Mouse (Mus musculus): ENCODE results near the gene Slc39a5.
A peak's percentile ranks its signal among the peaks of the same experiment; 100 is the strongest.

Gene Slc39a5

DNA sequence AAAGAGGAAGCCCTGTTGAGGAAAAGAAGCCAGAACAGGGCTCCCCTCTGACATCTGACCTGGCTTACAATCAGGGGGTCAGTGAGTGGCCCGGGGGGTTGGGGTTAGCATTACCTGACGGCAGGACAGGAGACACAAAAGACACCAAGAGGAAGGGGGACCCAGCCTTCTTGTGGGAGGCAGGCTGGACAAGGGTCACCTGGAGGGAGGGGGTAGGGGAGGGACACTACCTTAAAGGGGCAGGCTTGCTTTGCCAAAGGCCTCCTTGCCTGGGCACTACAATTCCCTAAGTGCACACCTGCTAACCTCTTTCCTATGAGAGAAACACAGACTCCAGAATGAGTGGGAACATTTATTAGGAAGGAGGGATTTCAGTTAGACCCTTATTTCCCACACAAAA, at the start of gene Slc39a5:
TSS of gene Slc39a5 (minus strand) at position 174 of the 400 bp plus-strand sequence.
- DNase-seq (ENCODE audit: low spot score) = no peak

DNA sequence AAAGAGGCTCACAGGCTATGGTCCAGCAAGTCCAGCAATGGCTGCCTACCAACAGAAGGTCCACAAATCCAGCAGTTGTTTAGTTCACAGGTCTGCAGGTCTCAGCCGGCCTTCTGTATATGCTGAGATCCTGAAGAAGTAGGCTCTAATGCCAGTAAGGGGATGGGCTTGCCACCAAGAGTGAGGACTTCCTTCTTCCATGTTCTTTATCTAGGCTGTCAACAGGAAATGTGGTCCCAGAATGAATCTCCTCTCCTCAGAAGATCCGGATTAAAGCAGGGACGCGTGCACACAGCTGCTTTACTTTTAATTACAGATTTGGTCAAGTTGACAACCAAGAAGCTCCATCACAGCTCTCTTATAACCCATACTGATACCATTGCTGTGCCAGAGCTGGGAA, 44.4 kb upstream of the Slc39a5 start:
- DNase-seq (ENCODE audit: low spot score) = no peak

DNA sequence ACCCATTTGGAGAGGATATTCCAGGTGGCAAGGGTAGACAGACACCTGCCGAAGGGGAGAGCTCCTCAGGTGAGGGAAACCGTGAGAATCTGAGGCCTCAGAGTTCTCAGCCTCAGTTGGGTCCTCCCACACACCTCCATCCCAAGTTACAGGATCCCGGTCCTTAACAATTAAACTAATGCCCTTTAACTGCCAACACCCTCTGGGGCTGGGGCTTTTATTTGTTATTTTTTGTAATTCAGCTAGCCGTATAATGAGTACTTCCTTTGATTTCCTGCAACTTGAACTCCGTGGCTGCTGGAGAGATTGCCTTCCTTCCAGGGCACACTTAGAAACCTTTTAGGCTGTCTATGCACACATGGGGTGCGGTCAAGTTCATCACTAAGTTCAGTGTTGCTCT, 43.3 kb upstream of the Slc39a5 start:
- no peak for DNase-seq (ENCODE audit: low spot score)

DNA sequence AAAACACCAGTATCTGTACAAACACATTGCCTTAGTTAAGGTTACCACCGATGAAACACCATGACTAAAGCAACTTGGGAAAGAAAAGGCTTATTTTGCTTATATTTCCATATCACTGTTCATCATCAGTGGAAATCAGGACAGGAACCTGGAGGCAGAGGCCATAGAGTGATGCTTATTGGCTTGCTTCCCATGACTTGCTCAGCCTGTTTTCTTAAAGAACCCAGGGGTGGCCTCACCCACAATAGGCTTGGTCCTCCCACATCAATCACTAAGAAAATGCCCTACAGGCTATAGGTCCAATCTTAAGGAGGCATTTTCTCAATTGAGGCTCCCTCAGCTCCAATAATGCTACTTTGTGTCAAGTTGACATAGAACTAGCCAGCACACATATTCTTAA, 41.7 kb upstream of the Slc39a5 start:
- DNase-seq (ENCODE audit: low spot score) = no peak

DNA sequence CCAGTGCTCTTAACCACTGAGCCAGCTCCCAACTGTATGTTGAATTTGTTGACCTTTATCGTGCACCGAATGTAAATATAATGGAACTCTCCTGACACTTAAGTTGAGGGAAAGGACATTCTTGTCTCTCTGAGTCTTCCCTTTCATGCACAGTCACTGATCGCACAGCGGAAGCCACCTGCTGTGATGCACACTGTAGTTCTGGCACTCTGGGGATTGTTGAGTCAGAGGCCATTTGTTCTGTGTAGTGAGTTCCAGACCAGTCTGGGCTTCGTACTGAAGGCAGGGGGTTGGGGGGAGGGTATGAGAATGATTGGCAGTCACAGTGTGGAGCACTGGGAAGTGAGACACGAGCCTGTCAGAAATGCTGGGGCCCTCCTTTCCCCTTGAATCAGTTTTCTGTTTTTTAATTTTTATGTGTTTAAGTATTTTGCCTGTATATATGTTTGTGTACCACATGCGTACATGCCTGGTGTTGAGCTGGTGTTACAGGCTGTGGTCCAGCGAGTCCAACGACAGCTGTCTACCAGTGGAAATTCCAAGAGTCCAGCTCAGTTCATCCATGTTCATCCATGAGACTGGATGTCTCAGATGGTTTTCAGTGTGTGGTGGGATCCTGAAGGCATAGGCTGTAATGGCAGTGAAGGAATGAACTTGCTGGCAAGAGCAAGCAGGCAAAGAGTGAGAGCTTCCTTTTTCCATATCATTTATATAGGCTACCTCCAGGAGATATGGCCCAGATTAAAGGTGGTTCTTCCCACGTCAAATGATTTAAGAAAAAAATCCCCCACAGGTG, 40.5 kb upstream of the Slc39a5 start:
- no peak for DNase-seq (ENCODE audit: low spot score)

DNA sequence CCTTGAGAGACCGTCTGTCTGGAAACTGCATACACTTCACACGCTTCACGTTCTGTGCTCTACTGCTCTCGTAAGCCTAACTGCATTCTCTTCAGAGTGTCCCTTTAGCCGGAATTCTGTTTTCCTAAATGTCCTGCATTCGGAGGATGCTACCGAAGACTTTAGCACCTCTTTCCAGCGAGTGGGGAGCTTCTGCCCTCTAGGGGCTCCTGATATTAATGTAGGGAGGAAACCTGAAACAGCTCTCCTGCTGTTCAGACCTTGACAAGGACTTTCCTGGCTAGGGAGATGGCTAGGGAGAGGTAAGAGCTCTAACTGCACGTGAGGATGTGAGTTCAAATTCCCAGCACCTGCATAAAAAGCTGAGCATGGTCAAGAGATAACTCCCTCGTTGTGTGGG, 39.4 kb upstream of the Slc39a5 start:
- DNase-seq (ENCODE audit: low spot score) = no peak

DNA sequence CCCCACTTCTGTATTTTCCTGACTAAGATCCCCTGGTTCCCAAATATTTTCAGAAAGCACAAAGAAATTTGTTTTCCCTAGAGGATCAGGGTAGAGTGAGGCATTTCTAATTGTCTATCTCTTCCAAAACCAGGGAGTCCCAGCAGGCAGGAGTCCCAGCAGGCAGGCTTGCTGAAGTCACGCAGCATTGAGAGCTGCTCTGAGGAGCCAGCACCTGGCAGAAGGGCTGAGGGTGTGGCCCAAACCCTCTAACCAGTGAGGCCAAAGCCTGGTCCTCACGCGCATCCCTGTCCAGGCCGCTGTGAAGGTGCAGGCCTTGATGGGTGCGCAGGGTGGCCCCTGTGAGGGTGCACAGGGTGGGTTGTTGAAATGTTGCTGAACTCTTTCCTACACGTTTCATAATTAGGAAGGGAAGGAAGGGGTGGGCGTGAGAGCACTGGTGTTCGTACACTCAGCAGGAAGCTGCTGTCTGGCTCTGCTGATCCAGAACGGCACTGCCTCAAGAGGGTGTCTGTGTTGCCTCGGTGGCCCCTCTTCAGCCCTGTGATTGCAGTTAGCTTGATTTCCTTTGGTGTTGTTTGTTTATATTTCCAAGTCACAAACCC, 37.7 kb upstream of the Slc39a5 start:
- peak; percentile 29 for DNase-seq (ENCODE audit: low spot score)

DNA sequence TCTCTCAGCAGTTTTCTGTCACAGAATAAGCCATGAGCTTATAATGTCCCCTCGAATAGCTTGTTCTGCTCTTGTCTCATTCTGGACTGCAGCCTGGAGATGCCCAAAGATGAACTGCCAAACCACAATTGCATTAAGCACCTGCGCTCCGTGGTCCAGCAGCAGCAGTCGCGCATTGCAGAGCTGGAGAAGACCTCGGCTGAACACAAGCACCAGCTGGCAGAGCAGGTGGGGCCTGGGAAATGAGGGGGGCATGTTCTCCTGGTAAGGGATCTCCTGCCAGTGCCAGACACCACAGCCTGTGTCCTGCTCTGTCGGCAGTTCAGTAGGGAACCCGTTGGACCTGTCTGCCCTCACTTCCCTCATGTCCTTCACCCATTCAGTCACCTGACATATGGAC, 35.3 kb upstream of the Slc39a5 start:
- no peak for DNase-seq (ENCODE audit: low spot score)

DNA sequence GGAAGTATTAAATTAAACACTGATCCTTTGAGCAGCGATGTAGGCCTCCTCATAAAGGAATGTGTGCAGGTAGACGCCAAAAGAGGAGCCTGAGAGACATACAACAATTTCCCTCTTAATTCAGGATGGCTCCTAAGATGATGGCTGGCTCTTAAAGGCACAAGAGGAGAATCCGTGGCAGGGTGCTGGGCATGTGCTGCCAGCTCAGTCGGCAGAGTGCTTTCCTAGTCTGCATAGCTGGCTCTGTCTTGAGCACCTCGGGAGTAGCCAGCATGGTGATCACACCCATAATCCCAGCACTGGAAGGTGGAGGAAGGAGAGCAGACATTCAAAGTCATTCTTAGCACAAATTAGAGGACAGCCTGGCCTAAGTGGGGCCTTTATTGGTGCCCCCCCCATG, 34.8 kb upstream of the Slc39a5 start:
- DNase-seq (ENCODE audit: low spot score) = no peak

DNA sequence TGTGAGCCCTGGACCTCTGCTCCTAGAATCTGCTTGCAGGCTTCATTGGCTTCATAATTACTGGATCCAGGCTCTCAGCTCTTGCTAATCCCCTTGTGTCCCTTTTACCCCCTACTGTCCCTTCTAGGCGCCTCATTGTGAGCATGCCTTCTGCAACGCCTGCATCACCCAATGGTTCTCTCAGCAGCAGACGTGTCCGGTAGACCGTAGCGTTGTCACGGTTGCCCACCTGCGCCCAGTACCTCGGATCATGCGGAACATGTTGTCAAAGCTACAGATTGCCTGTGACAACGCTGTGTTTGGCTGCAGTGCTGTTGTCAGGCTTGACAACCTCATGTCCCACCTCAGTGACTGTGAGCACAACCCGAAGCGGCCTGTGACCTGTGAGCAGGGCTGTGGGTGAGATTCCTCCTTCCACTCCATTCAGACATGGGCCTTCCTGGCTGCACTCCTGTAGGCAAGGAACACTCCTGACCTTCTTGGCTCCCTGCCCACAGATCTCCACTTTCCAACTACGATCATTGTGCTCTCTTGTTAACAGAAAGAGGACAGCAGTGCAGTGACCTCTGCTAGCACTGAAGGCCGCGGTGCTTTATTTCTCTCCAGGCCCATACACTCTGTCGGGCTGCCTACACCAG, 34.3 kb upstream of the Slc39a5 start:
- peak; percentile 26 for DNase-seq (ENCODE audit: low spot score)

DNA sequence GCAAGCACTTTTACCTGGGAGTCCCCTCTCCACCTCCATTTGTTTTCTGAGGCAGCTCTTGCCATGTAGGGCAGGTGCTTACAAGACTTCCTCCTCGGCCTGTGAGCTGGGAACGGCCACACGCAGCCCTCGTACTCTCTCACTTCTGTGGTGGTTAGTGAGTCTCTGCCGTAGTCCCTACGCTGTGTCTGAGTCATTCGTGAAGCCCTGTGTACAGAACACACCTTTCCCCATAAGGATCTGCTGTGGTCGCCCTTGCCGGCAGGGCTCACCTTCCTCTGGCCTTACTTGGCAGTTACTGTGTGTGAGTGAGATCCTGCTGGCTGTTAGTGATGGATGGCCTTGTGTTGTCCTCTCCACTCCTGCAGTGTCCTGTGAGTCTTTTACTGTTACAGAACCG, 33.7 kb upstream of the Slc39a5 start:
- peak; percentile 15 for DNase-seq (ENCODE audit: low spot score)

DNA sequence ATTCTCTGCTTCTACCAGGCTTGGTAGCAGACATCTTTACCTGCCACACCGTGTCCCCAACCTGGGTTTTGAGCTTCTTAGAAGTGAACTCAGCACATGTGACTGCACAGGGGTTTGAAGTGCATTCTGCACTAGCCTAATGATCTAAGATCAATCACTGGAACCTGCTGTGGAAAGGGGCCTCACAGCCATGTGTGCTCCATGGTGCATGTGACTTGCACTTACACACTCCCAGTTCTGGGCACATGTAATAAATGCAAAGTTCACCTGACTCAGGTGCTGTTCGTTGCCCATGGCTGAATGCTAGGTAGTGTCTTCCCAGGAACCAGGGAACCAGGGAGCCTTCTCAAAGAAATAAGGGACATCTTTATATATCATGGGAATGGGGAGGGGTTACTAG, 32.4 kb upstream of the Slc39a5 start:
- DNase-seq (ENCODE audit: low spot score) = no peak

DNA sequence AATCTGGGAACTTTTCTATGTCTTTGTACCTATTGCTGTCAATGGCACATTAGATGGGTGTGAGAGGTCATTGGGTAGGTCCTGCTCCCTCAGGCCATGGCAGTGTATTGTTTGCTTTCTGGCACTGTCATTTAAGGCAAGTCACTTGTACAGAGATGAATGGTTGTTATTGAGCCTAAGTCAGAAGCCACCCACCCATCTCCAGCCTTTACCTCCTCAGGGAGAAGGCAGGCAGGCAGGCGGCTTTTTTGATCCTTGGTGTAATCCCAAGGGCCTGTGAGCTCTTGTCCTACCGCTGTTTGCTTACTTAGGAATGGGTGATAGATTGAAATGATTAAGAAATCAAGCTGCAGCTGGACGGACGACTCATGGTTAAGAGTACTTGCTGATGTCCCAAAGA, 28.4 kb upstream of the Slc39a5 start:
- no peak for DNase-seq (ENCODE audit: low spot score)

DNA sequence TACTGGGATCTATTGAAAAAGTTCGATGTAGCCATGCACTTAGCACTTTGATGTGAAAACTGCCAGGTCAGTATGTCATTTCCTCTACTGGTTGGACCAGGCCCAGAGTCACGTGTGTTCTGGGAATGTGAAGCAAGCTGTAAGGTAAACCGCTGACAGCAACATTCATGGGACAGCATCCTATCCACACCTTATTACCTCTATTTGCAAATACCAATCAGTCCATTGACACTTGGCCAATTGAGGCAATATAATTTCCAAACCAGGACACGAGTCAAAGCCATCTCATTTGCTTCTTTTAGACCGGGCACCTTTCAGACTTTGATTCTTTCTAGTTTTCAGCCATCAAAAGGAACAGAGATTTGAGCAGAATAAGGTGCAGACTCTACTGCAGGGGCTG, 28.0 kb upstream of the Slc39a5 start:
- DNase-seq (ENCODE audit: low spot score) = no peak

DNA sequence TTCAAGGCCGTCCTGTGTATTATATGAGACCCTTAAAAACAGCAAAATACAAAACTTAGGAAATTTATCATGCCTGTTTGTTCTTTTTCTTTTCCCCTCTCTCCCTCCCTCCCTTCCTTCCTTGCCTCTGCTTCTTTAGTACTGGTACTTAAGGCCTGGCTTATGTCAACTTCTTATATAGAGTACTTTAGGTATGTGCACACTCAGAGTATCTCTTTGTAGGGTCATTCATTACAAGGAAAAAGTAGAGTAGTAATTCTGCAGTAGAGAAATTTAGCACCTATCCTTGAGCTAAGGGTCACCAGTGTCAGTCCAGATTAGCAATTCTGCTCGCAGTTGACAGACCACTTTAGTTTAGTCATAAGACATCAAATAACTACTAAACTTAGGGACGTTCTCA, 24.2 kb upstream of the Slc39a5 start:
- no peak for DNase-seq (ENCODE audit: low spot score)

DNA sequence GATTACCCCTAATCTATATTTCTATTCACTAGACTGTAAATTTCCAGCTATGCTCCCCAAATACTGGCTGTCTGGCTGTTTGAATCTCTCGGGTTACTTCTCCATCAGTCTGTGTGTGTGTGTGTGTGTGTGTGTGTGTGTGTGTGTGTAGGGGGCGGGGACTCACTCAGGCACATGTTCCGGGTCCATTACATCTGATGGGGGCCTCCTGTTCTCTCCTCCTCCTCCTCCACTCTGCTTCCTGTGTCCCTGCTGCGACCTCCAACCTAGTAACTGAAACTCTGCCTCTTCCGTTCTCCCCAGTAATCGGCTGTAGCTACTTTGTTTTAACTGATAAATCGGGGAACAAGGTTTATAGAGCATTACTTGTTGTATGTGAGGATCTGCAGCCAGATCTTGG, 23.6 kb upstream of the Slc39a5 start:
- DNase-seq (ENCODE audit: low spot score) = no peak

DNA sequence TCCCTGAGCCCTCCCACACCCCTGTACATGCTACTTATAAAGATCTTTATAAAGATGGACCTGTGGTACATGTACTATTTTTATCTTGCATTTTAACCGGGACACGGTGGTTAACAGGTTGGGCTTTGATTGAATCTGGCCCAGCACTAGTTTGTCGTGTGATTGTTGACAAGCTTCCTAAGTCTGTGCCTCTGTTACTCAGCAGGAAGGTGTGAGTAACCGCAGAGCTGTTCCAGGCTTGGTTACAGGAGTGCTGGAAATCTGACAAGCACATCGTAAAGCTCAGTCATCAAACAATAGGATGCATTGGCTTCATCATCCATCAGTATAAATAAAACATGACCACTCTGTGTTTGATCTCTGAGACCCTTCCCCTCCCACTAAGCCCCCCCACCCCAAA, 21.4 kb upstream of the Slc39a5 start:
- DNase-seq (ENCODE audit: low spot score) = no peak

DNA sequence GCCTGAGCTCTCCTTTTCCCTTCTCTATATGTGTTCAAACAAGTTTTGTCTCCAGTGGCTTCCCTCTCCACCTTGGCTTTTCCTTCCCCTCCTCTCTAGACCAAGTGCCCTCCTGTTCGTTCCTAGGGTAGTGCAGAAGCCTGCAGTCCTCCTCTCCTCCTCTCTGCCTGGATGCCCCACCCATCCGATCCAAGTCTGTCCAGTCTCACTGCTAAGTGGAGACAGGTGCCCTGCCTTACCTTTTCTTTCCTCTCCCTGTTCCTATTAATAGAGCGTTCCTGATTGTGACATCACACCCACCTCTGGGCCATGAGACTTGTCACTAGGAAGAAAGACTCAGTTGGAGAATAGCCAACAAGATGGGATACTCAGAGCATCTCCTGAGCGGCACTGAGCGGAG, 13.8 kb upstream of the Slc39a5 start:
- no peak for DNase-seq (ENCODE audit: low spot score)

DNA sequence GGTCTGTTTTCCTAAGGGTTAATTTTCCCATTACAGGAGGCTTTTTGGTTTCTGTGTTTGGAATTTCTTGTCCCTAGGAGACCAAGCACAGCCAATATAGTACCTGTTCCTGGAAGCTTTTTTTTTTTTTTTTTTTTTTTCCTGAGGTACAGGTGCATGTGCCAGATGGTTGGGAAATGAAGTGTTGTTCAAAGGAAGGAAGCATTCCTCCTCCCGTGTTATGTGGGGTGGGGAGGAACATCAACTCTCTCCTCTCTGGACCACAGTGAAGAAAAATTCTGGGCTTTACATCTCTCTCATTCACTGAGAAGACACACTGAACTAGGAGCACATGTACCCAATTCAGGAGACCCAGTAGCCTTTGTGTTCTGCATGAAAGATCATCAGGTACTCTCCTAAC, 12.0 kb upstream of the Slc39a5 start:
- no peak for DNase-seq (ENCODE audit: low spot score)

DNA sequence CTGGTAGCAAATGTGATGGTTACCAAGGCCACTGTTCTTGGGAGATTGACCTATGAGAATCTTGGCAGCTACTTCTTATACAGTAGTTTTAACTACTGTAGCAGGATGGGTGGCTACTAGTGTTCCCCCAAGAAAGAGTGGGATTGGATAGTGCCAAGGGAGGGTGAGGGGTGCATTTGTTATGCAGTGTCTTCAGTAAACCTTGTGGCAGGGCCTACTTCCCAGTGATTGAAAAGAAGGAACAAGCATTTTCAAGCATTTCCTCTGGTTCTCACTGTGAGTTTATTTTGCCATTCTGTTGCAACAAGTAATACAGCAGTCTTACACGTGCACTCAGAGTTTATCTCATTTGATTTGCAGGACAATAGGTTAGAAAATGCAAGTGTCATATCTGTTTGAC, 11.5 kb upstream of the Slc39a5 start:
- no peak for DNase-seq (ENCODE audit: low spot score)

DNA sequence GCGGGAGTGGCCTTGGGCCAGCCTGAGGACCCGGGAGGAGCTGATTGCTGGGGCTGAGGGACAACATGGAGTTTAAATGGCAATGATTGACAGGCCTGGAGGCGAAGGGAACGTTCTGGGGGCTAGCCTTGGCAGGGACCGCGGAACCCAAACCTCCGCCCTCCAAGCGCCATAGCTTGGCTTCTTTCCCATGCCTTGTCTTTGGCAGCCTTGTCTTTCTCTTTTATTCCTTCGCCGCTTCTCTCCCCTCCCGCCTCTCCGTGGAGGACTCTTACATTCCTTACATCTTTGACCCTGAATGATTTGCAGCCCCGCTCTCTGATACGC, 11.0 kb upstream of the Slc39a5 start:
- no peak for DNase-seq (ENCODE audit: low spot score)

DNA sequence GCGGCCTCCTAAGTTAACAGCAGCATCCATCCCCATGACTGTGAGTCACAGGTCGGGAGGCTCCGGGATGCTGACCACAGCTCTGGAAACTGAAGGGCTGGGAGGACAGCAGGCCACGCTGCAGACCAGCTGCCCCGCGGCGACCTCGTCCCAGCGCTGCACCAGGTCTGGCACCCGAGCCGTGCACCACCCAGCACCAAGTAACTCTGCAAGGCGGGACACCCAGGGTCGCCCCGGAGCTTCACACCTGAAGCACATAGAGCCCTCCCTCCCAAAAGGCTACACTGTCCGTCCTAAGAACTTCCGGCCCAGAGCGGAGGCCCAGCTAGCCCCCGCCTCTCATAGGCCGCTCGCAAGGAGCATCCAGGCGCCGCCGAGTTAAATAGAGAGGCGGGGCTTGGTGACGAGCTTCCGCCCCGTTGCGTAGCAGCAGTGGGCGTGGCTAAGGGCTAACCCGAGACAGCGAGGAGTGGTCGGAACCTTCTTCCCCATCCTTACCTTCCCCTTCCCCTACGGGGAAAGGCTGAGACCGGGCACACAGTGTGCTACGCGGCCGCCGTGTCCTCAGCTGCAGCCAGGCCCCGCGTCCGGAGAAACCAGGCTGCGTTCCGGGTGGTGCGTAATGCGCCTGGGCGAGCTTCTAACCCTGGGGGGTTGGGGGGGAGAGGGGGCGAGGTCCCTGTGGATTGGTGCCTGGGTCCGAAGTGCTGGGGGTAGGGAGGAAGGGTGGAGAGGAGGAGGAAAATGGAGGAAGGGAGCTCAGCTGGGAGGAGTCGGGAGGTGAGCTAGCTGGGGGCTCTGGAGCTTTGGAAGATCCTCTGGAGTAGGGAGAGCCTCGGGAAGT, 10.4 kb upstream of the Slc39a5 start, which contains the start of the genes Nabp2 and Rnf41:
TSS of gene Nabp2 (minus strand) at position 282 of the 844 bp plus-strand sequence.
TSS of gene Rnf41 (plus strand) at position 447 of the 844 bp plus-strand sequence.
- peak; percentile 91 for DNase-seq (ENCODE audit: low spot score)

DNA sequence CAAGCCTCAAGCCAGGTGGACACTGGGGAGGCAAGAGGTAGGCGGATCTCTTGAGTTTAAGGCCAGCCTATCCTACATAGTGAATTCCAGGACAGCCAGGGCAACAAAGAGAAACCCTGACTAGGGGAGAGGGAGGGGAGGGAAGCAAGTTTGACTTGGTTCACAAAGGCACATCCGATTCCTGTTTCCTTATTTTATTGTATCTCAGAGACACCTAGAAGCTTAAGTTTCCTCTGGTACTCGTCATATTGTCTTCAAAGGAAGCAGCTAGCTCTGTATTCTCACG, 9.5 kb upstream of the Slc39a5 start:
- no peak for DNase-seq (ENCODE audit: low spot score)
